Mouse (Mus musculus) forebrain, postnatal 0 days (tissue): ENCODE measurements at regions not wholly inside any gene's neighbourhood (a gene's known extent, or its start where the extent isn't known, plus 50 kb on each side); places are given as distances from the start of the nearest gene placed in this dataset.

ENCODE experiments used
- ATAC-seq: fragments of 200-750 bp; cut with Nextera tagmentation; 2 replicates; pipeline ENCODE4 v1.8.0; 2017; ENCODE audit warnings: mild to moderate bottlenecking, moderate library complexity
- DNase-seq: peaks from one replicate; pipeline ENCODE4 v3.0.0-alpha.2; 2015
- H3K27ac ChIP-seq: fragments of 300-500 bp; sonication (generic); 2 replicates; pipeline ENCODE4 v1.5.1; 2014; ENCODE audit warnings: low read depth, mild to moderate bottlenecking, antibody characterized with exemption, low read length, moderate library complexity, mixed read lengths
- H3K27me3 ChIP-seq: fragments of 300-500 bp; sonication (generic); 2 replicates; pipeline ENCODE4 v1.6.1; 2014; ENCODE audit warnings: mild to moderate bottlenecking, low read length, mixed read lengths; ENCODE audit not compliant: insufficient read depth
- H3K36me3 ChIP-seq: fragments of 300-500 bp; sonication (generic); 2 replicates; pipeline ENCODE4 v1.6.1; 2014; ENCODE audit warnings: mild to moderate bottlenecking, moderate library complexity; ENCODE audit not compliant: insufficient read depth
- H3K4me1 ChIP-seq: fragments of 300-500 bp; sonication (generic); 2 replicates; pipeline ENCODE4 v1.6.1; 2014; ENCODE audit warnings: antibody characterized with exemption; ENCODE audit not compliant: insufficient read depth
- H3K4me2 ChIP-seq: fragments of 300-500 bp; sonication (generic); 2 replicates; pipeline ENCODE4 v1.6.1; 2014; ENCODE audit warnings: low read depth, mild to moderate bottlenecking, moderate library complexity
- H3K4me3 ChIP-seq: fragments of 300-500 bp; sonication (generic); 2 replicates; pipeline ENCODE4 v1.5.1; 2014; ENCODE audit warnings: low read depth, low read length, mixed read lengths
- H3K9ac ChIP-seq: fragments of 300-500 bp; sonication (generic); 2 replicates; pipeline ENCODE4 v1.6.1; 2014; ENCODE audit warnings: mild to moderate bottlenecking
- H3K9me3 ChIP-seq: fragments of 300-500 bp; sonication (generic); 2 replicates; pipeline ENCODE4 v1.6.1; 2016; ENCODE audit warnings: low read length
- CTCF ChIP-seq: sonication (generic); IDR thresholded peaks from 2 replicates; pipeline ENCODE4 v1.5.1; 2016; ENCODE audit warnings: antibody characterized with exemption, control low read depth, low read depth
- WGBS: fragments of 180-500 bp; shearing (Covaris S2); extraction: QIAGEN DNeasy Blood & Tissue Kit; methylation state at CpG from one replicate; pipeline ENCODE4 v1.1.7; 2014; 5-methylcytosine and 5-hydroxymethylcytosine counted together

DNA sequence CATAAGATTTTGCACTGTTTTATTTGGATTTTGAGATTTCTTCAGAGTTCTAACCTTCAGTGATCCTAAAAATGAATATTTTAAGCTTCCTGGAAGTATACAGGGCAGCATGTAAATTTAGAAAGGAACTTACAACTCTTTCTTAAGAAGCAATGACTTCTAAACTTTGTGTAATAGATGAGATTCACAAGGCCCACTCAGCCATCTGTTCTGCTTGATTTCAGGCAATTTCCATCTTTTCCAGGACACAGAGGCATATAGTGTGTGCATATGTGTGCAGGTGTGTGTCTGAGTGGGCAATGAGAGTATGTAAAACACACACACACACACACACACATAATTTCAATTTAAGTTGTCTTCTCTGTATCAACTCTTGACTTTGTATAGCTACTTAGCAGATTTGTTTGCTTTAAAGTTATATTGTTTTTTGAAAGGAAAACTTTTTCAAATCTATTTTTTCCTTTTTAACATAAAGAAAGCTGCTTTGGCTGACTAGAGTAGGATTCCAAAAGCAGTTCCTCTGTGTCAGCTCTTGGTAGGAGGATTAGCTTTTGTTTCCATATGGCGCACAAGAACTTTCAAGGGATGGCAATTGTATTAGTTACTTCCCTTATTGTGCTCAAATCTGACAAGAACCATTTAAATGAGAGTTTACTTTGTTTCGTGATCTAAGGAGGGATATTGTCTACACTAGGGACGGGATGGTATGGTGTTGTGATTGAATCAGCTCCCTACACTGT, 387.6 kb downstream of the D3Ertd751e start:
- no peak for DNase-seq
- no peaks in the 10 kb centered on the region for H3K27me3 ChIP-seq
- no peak overlapping the region for H3K27ac ChIP-seq
- WGBS = 65% methylated on average over 3 of the region's 3 CpGs
- no peak overlapping the region for H3K4me2 ChIP-seq
- H3K9me3 ChIP-seq = no peaks in the 10 kb centered on the region
- no peaks in the 10 kb centered on the region for H3K36me3 ChIP-seq
- no peak for ATAC-seq
- H3K4me3 ChIP-seq = no peak overlapping the region
- no peaks in the 10 kb centered on the region for H3K4me1 ChIP-seq
- no peak for TF ChIP-seq CTCF
- no peak overlapping the region for H3K9ac ChIP-seq

DNA sequence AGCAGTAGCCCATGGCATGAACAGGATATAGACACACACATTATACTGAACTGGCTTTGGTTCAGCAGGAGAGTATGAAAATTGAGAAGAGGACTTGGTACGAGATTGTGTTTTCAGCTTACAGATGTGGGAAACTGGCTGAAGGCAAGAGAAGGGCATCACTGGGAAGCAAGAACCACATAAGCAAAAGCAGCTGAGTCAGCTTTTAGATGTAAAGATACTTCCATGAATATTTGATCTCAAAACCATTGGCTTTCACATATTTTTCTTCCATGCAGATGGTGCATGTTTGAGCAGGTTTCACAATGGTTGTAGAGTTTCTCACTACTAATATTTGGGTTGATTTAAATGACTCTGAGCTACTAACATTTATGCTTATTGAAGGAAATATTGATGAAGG, 389.9 kb downstream of the D3Ertd751e start:
- DNase-seq = no peak
- Histone ChIP-seq H3K4me1 (no peaks in the 10 kb centered on the region), H3K9me3 (no peaks in the 10 kb centered on the region), H3K27ac (no peak overlapping the region), H3K4me3 (no peak overlapping the region), H3K9ac (no peak overlapping the region), H3K27me3 (no peaks in the 10 kb centered on the region), H3K36me3 (no peaks in the 10 kb centered on the region), H3K4me2 (no peak overlapping the region)
- 86% methylated on average over 1 of the region's 1 CpGs for WGBS
- no peak for TF ChIP-seq CTCF
- no peak for ATAC-seq

GRCm38 (mm10) chr3:42153372-42153771, 411.0 kb downstream of the D3Ertd751e start:
- H3K27ac ChIP-seq = no peak overlapping the region
- H3K4me2 ChIP-seq = no peak overlapping the region
- 64% methylated on average over 3 of the region's 3 CpGs for WGBS
- no peaks in the 10 kb centered on the region for H3K27me3 ChIP-seq
- DNase-seq = no peak
- no peak for TF ChIP-seq CTCF
- no peaks in the 10 kb centered on the region for H3K36me3 ChIP-seq
- no peak for ATAC-seq
- no peak overlapping the region for H3K4me3 ChIP-seq
- no peaks in the 10 kb centered on the region for H3K4me1 ChIP-seq
- no peak overlapping the region for H3K9ac ChIP-seq
- H3K9me3 ChIP-seq = no peaks in the 10 kb centered on the region

DNA sequence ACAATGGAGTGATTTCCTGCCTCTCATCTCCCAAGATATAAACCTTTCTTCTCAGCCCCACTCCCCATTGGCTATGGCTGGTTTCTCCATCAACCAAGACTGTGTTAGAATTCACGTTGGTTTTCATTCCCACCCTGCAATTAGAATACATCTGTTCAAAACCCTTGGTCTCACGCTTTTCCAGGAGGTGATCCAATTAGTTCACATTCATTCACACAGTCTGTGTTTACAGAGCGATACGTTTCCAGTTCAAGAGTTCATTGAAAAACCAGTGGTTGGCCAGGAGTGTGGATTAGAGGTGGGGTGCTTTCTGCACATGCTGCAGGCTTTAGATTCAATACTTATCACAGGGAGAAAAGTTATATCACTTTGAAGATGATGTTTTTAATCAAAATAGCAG, 412.5 kb downstream of the D3Ertd751e start:
- DNase-seq = no peak
- Histone ChIP-seq H3K4me1 (no peaks in the 10 kb centered on the region), H3K27me3 (no peaks in the 10 kb centered on the region), H3K9ac (no peak overlapping the region), H3K27ac (no peak overlapping the region), H3K36me3 (no peaks in the 10 kb centered on the region), H3K4me2 (no peak overlapping the region), H3K9me3 (no peaks in the 10 kb centered on the region), H3K4me3 (no peak overlapping the region)
- no peak for TF ChIP-seq CTCF
- 8% methylated on average over 4 of the region's 4 CpGs for WGBS
- 0 out of 2 replicates have a peak, but pooled peaks have one; percentile 34 for ATAC-seq

DNA sequence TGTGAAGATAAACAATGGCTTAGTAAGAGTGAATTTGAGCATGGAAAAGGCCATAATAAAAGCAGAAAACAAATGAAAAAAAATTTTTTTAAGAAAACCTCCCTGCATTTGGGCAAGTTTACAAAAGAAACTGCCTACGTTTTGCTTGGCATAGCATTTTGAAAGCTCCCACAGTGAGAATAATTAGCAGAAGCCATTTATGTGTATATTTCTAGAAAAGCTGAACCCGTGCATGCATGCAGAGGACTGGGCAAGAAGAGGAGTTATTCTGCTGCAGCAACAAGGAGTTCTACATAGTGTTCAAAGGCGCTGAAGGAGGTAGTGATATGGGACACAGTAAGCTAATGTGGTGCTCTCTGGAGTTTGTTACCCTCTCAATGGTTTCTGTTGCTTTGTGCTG, 421.3 kb downstream of the D3Ertd751e start:
- H3K9ac ChIP-seq = no peak overlapping the region
- no peaks in the 10 kb centered on the region for H3K36me3 ChIP-seq
- no peaks in the 10 kb centered on the region for H3K27me3 ChIP-seq
- H3K4me1 ChIP-seq = no peaks in the 10 kb centered on the region
- H3K9me3 ChIP-seq = no peaks in the 10 kb centered on the region
- H3K27ac ChIP-seq = no peak overlapping the region
- TF ChIP-seq CTCF = no peak
- no peak overlapping the region for H3K4me2 ChIP-seq
- WGBS = 31% methylated on average over 3 of the region's 3 CpGs
- ATAC-seq = no peak
- DNase-seq = no peak
- no peak overlapping the region for H3K4me3 ChIP-seq

- H3K9me3 ChIP-seq = no peaks in the 10 kb centered on the region
- DNase-seq = no peak
- H3K4me3 ChIP-seq = no peak overlapping the region
- H3K4me1 ChIP-seq = no peaks in the 10 kb centered on the region
- 81% methylated on average over 1 of the region's 1 CpGs for WGBS
- ATAC-seq = no peak
- no peak overlapping the region for H3K4me2 ChIP-seq
- H3K9ac ChIP-seq = no peak overlapping the region
- no peaks in the 10 kb centered on the region for H3K36me3 ChIP-seq
- H3K27ac ChIP-seq = no peak overlapping the region
- TF ChIP-seq CTCF = no peak
- H3K27me3 ChIP-seq = no peaks in the 10 kb centered on the region
These were observed 456.8 kb downstream of the D3Ertd751e start for GRCm38 (mm10) chr3:42199206-42199605.

- no peaks in the 10 kb centered on the region for H3K27me3 ChIP-seq
- TF ChIP-seq CTCF = no peak
- no peaks in the 10 kb centered on the region for H3K9me3 ChIP-seq
- H3K27ac ChIP-seq = no peak overlapping the region
- no peaks in the 10 kb centered on the region for H3K4me1 ChIP-seq
- WGBS = 88% methylated on average over 6 of the region's 6 CpGs
- H3K4me3 ChIP-seq = no peak overlapping the region
- H3K36me3 ChIP-seq = no peaks in the 10 kb centered on the region
- H3K9ac ChIP-seq = no peak overlapping the region
- no peak overlapping the region for H3K4me2 ChIP-seq
- DNase-seq = no peak
- no peak for ATAC-seq
These were observed 459.0 kb downstream of the D3Ertd751e start for GRCm38 (mm10) chr3:42201373-42201772.
